Mouse (Mus musculus) ES-CJ7 (cell line): ENCODE results near the gene Slc22a23.

Source experiments
- DNase-seq: peaks from one replicate; pipeline ENCODE4 v3.0.0; 2011; ENCODE audit warnings: low read depth, low spot score

Gene Slc22a23

DNA sequence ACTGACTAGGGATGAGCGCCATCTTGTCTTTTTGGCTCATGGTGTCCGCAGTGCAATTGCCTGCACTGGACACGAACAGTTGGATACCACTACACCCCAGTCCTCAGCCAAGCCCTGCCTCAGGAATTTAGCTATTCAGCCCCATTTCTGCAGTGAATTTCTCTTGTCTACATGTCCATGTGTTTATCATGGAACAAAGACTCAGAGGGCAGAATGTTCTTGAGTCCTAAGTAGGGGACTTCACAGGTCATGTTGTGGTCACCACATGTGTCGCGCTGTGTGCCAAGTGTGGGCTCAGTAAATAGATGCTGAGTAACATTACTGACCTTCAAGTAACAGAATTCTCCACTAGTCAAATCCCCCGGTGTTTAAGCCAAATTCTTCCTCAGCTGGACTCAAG, 109.9 kb downstream of the Slc22a23 start:
- no peak for DNase-seq

DNA sequence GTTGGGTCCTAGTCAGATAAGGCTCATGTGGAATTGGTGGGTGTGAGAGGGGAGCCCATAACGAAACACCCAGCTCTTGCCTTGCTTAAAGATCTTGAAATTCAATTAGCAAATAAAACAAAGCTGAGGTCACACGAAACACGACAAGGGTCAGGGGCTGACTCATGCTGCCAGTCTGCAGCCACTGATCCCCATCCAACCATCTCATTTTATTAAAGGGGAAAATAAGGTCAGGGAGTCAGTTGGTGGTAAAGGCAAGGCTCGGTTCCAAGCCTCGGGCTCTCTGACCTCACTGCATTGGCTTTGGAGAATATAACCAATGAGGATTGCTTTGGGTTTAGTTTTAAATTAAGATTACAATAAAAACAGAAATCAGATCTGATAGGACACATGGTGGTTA, 110.5 kb downstream of the Slc22a23 start:
- no peak for DNase-seq

DNA sequence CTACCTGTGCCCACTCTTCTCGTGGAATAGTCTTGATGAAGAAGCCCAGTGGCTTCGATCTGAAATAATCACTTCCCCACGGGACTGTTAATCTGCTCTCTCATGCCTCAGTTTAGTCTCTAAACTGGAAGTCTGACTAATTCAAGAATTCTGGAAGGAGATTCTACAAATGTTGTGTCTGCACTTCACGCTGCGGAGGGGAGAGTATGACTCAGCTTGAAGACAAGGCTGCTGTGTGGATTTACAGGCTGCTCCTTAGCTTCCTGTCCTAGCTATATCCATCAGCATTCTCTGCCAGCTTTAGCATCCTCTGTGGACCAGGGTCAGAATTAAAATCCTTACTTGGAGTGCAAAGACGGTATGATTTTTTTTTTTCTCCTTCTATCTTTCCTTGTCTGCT, 112.0 kb downstream of the Slc22a23 start:
- DNase-seq: no peak

DNA sequence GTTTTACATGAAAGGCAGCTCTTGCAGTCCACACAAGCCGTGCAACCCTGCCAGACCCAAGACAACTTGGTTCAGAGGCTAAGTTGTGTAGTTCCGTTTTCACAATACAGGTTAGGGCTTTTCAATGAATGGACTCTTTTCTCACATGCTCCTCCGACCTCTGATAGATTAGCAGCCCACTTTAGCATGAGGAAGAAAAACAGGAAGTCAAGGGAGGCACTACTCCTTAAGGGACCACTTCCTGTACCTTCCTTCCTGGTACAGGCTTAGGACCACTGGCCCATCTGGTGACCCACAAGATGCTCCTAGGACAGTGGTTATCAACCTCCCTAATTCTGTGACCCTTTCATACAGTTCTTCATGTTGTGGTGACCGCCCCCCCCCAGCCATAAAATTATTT, 116.1 kb downstream of the Slc22a23 start:
- no peak for DNase-seq

DNA sequence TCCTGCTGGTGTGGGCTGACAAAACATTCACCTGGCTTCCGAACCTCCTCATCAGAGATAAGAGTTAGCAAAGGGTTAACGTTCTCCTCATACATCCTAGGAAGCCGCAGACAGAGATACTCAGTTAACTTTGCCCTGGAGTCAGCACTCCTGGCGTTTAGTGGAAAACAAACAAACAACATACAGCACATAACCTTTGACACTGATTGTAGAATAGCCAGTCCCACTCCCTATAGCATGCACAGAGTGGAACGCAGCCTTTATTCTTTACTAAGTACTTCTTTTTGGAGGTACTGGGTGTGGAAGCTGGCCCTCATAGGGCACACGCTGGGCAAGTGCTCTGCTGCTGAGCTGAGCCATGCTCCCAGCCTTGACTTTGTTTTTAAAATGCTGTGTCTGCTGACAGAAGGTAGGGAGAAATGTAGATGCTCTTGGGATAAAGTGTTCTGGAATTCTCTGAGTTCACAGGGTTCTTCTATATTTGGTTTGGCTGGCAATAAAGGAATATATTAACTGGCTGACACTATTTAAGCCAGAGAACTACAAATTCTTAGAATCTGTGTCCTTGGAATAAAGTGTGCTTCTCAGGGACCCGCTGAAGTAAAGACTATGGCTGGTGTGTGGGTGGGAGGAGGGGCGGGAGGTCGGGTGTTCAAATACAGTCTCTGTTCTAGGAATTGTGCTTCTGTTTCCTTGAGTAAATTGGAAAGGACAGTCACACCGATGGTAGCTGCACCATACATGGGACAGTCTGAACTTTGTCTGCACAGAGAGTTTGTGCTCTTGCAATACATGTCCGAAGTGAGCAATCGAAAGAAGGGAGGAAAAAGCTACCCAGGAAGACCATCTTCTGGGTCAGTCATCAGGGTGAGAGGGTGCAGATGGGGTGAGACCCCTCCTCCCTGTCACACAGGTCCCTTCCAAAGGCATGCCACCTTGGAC, 117.0 kb downstream of the Slc22a23 start:
- DNase-seq: no peak

DNA sequence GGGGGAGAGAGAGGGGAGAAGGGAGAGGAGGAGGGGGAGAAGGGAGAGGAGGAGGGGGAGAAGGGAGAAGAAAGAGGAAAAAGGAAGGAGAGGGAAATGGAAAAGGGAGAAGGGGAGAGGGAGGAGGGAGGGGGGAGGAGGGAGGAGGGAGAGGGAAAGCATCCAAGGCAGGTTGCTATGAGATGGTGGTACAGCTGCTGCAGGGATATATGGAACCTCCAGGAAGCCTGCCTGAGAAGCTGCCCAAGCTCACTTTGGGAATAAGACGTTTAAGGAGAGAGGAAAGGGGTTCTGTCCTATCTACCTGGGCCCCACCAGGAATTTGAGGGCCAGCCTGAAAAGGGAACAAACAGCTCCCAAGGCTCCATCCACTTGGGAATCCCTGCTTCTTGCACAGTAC, 118.0 kb downstream of the Slc22a23 start:
- DNase-seq: no peak

DNA sequence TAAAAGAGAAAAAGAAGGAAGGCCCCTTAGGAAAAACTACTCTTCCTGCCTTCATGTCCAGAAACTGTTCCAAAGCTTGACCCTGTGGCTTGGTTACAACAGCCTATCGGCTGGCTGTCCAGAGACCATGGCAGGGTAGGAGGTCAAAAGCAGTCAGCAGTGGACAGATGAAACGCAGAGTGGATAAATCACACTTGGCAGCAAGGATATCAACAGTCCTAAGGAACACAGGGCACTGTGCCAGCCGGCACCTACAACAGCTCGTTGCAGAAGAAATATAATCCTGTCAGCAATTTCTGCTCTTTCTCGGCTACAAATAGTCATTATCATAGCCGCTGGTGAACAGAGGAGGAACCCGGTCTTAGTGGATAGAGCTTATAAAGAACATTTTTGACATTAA, 122.0 kb downstream of the Slc22a23 start:
- no peak for DNase-seq

DNA sequence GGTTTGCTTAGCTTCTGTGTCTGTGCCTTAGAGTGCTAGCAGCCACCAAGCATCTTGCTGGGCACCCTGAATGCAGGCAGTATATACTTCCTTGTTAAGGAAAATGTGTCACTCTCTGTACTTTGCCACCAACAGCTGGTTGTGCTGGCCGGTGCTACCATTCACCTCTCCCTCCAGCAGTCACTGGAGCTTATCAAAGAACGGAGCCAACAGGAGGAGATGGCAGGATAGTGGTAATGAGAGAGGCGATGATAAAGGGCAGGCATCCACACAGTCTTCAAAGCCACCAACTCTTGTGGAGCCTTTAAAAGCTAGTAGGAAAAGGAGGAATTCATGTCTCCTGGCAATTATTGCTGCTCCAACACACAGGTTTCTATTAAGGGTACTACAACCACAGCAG, 125.3 kb downstream of the Slc22a23 start:
- DNase-seq: no peak

DNA sequence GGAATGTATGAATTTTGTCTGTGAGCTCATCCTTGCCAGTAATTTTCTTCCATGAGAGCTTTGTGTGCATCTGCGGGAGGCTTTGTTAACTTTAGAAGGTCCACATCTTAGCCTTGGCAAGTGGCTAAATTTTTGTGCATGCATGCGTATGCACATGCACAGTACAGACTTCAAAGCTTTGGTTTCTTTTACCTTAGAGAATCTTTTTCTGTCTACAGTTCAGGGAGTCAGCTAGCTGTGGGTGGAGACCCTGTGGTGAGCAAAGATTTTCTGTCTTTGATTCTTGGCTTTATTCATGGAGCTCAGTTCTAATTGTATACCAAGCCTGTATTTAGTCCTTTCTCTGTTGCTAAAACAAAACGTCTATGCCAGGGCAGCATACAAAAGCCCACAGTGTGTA, 126.2 kb downstream of the Slc22a23 start:
- DNase-seq: no peak

DNA sequence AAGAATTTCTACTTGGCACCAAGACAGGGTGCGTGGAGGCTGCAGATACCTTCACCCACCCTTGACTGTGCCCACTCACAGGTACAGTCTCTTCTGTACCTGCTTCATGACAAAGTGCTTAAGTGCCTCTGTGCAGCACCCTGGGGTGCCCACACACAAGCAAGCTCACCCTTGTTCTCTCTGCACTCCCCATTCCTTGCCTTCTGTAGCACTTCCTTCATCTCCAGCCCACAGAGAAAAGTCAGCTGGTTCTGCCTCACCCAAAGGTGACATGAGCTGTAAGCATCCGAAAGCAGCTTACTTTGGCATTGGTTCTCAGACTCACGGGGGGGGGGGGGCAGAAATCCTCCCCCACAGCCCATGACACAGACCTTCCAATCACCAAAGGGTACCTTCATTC, 130.1 kb downstream of the Slc22a23 start:
- no peak for DNase-seq

DNA sequence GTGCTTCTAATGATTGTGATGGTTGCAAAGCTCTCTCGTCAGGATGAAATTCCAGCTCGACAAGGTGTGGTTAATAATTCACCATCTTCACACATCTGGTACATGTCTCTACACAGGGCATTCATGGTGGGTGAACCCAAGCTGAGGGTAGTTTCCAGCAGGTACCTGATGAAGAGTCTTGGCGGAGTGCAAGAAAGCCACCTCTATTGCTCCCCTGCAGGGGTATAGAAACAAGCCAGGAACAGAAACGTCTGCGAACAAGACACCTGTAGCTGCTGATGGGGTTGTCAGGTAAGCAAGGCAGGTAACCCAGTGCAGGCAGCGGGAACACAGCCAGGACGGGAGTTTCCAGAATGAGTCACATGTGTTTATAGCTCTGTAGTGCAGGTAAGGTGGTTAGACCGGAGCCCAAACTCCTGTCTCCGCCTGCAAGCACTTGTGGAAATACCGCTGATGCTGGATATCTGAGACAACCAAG, 132.2 kb downstream of the Slc22a23 start:
- DNase-seq: no peak

DNA sequence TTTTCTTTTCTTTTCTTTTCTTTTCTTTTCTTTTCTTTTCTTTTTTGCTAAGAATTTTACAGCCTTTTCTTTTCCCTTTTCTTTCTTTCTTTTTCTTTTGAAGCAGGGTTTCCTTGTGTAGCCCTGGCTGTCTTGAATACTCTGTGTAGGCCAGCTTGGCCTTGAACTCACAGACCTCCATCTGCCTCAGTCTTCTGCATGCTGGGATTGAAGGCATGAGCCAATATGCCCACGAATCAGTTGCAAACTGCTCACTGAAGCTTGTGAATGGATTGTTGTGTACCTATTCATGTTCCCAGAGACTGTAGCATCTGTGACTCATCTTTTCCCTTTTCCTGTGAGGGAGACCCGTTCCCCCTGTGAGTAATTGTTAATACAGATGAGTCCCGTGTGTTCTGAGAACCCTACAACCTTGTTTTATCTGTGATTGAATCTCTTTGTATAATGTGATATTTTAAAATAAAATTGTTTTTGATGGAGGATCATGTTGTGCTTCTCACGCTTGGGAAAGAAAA, 133.7 kb downstream of the Slc22a23 start:
- DNase-seq: no peak

DNA sequence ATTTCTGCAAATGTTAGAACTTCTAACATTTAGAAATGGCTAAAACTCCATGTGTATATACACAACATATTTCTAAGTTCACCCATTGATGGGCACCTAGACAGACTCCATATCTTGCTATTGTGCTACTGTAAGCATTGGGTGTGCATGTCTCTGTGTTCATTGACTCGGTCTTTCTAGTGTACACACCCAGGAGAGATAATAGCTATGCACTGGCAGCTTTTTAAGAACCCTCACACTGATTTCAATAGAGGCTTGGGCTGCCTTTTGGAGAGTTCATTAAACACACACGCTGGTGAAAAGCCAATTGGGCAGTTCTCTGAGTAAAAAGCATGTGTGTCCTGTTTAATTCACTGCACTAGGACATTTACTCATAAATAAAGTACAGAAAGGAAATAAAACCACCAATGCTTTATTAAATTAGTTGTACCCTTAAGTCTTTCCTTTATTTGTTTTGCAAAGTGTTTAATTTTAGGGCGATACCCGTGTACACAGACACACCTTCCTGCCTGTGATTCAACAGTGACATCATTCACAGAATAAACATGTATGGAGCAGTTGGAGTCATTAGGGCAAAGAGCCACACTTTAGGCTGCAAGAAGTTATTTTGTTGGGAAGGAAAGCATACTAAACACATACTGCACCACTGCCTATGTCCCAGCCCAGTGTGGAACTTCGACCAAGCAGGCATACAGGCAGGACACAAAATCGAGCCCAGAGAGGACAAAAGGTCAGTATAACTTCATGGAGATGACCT, 137.1 kb downstream of the Slc22a23 start:
- DNase-seq: no peak

DNA sequence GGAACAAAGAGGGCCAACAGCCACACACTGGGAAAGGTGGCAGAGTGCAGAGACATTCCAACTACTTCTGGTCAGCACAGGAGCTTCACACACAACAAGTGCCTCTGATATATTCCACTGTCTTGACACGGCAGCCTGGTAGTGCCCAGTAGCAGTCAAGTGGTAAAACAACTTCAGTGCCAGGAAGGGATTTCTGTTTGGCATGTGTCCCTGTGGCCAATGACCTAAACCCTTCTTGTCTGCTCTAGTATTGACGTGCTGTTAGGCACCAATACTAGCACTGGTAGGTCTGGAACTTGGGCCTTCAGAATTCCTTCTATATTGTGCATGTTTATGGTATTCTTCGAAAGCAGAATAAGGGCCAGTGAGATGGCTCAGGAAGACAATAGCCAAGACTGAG, 139.8 kb downstream of the Slc22a23 start:
- DNase-seq: no peak

DNA sequence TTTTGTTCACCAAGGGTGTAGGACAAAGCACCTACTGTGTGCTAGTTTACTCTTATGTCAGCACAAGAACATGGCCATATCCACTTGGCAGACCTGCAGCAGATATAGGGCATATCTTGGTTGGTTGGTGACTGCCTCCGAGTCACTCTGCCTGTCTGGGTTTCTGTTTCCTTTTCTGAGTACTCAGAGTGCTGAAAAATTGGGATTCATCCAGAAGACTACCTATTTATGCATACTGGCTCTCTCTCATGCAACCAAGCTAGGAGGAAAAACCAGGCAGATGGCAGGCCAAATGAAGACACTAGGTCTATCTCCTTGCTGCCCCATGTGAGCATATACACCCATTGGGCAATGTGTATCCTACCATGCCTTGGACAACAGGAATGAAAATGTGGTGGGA, 149.3 kb downstream of the Slc22a23 start:
- no peak for DNase-seq

DNA sequence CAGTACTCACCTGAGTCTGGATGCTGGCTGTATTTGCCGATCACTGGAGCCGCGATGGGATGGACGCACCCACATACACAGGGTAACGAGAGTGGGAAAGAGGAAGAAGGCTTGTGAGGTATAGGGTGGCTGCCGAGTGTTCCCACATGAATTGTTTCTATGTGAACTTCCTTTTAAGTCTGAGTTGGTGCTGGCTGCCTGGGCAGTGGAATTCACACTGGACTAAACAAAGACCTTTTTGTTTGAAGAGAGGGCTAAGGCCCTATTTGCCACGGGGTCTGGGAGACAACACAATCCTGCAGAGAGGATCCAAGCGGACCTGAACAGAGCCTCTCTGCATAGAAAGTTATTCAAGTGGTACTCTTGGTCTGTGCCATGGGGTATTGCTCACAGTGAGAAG, 151.6 kb downstream of the Slc22a23 start:
- no peak for DNase-seq

DNA sequence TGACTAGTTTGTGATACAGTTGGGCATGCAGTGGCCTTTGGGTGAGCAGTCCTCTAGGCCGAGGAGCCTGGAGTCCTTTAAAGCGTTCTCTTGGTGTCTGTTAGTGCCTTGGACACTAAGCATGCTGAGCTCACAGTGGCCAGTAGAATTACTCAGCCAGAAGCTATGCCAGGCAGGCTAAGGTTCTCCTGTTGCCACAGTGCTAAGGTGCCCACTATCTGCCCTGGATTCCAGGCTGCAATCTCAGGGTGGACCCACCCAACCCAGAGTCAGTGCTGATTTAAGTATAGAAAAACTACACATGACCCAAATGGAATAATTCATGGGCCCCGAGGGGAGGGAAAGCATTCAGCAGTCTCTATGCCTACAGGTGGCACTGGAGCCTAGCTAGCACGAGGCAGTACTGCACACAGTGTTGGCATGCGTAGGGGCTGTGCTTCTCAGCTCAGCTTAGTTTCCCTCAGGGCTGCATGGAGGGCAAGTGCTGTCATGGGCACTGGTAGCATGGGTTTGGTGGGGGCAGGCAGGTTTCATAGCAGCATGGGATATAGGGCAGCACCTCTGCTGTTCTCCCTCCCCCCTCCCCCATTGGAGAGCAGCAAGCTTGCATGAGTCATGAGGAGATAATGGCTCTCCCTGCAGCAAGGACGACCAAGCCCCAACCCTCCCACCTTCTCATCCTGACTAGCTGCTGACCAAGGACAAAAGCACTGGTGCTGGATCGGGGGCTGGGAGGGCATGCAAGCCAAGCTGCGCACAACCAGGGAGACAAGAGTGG, 152.4 kb downstream of the Slc22a23 start:
- no peak for DNase-seq

DNA sequence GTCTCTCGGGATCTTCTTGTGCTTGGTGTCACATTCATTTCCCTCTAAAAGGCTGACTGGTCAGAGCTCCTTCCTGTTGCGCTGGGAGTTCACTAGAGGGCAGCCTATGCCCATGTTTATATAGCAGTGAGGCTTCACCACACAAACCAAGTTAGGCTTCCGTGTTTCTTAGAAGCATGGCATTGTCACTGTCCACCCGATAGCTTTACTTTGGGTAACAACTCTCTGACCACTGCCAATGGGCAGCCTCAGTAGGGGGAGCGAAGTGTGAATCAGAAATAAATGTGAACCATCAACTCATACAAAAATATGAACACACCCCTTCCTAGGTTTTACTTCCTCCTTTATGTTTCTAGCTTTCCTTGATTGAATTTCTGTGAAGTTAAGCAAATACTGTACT, 157.4 kb downstream of the Slc22a23 start:
- peak; percentile 70 for DNase-seq

DNA sequence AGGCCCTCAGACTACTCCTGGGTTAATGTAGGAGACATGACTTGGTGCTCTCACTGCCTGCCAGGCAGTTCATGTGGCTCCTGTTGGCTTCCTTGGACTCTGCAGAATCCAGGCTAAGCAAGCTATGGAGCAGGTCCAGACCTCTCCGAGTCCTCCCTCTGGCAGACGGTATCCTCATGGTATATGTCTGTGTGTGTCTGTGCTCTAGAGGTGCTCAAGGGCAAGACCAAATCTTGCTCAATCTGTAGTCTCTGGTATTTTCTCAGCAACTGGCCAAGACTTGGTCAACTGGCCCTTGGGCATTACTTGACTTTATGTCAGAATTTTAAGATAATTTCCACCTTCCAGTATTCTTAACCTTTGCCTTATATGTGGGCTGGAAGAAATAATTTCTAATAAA, 159.6 kb downstream of the Slc22a23 start:
- no peak for DNase-seq

DNA sequence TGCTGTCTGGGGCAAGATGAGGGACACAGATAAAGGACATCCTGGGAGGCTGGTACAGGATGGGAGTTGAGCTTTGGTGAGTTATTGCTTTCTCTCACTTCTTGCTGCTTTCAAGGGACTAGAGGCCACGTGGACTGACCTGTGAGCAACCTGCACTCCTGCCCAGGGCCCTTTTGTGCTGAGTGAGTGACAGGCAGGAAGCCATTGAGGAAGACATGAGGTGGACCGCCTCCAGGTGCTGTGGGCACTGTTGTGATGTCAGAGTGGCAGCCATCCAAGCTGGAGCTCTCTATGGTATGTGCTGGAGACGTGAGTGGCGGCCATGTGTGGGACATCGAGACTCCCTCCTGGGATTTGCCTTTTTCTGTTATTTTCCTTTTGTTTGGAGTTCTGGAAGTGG, 163.4 kb downstream of the Slc22a23 start:
- no peak for DNase-seq

DNA sequence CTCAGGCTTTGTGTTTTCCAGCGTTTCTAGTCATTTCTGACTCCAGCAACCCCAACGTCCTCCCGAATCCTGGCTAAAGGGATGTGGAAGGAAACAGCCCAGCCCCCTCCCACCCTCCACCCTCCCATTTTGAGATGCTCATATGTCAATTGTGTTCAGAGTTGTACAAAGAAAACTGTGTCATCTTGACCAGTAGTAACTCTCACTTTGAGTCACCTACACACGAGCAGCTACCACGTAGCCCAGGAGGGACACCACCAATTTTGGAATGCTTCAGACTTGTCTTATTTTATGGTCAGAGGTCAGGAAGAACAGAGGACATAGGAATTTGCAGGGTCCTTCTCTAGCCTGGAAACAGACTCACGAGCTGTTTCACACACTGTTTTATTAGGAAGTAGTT, 171.0 kb downstream of the Slc22a23 start:
- no peak for DNase-seq
